Mouse (Mus musculus) liver (tissue): ENCODE results near the gene Il4ra.

Experiments used
- DNase-seq: peaks from one replicate; pipeline ENCODE4 v3.0.0-alpha.2; 2020; ENCODE audit warnings: mixed read lengths

Gene Il4ra

DNA sequence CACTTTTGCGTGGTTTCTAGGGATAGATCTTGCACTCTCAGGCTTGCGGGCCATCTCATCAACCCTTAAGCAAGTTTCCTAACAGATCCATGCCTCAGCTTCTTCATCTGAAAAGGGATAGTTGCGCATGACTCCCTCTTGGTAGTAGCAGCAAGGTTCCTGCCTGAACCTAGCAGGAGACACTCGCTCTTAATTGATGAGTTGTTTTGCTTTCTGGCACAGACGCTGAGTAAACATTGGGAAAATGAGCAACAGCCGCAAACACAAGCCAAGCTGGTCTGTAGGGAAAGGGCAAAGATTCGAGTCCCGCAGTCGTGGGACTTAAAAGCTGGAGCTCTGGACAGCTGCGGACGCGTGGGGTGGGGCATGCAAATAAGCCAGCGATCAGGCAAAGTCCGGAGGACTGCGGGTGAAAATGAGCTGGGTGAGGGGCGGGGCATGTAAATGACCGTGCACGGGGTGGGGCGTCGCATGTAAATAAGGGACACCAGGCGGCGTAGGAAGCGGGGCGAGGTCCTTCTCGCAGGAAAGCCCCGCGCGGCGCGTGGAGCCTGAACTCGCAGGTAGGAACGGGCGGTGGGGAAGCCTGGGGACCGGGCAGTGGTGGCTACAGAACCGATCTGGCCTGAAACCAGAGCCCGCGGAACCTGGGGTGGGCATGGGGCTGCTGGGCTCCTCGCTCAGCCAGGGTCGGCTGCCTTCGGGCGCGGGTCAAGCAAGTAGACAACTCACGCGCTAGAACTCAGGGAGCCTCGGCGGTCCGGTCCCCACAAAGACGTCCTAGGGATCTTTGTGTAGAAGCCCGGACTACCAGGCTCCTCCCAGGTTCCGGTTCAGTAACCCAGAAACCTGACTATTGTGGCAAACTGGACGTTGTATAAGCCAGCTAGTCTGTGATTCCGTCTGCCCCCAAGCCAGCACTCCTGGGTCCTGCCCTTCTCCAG is at the start of gene Il4ra:
Gene Il4ra, plus strand, starts transcription at position 355 of the 944 bp plus-strand sequence.
- peak; percentile 95 for DNase-seq

DNA sequence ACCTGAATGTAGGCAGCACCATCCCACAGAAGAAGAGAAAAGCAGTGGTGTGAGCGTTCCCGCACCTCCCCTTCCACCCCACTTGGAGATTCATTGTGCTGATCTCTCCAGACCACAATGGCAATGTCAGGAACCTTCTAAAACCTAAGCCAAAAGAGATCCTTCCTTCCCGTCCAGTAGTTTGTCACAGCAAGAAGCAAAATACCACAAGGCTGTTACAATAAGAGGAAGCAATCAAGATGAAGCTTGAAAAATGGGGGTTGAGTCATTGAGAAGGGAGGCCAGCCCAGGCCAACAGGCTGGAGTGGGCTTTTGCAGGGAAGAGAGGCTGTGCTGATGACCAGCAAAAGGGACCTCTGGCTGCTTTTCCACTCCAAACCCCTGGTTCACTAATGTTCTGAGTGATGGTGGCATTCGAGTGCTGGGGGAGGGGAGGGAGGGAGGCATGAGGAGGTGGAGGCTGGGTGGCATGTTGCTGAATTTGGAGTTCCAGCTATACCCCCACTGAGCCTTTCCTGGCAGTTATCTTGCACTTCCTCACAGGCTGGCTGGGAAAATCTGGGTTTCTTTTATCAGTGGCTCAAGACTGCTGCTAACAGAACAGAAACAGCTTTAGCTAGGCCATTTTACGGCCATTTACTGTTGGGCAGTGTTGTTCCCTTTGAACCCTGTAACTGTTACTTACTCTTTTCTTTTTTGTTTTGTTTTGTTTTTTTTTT is 48.4 kb upstream of the Il4ra start:
- DNase-seq = no peak

DNA sequence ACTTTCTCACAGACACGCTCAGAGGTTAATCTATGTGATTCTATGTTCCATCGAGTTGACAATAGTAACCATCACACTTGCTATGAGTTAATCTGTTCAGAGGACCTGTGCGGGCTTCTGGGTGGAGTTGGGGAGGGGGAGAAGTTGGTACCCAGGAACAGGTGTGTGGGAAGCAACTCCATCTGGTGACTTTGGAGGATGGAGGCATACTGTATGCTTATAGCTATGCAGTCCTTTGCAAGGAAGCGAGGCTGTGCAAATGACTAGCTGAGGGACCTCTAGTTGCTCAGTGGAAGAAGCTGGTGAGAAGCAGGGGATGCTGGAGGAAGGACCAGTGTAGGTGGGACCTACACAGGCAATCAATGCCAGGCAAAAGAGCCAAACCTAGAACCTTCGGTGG is 47.3 kb upstream of the Il4ra start:
- DNase-seq = no peak

DNA sequence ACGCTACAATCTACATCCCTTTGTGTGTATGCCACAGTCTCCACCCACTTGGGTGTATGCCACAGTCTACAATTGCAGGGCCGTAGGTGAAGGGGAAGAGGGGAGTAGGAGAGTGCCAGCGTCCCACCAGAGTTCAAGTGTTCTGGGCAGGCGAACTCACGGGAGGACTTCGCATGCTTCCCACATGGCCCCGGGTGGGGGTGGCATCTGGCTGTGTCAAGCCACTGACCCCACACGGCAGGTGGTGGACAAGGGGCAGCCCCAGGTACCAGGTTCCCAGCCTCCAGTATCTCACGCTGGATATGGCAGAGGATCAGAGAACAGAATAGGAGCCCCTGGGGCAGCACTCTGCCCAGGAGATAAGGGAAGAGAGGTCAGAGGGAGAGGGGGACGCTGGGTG is 46.4 kb upstream of the Il4ra start:
- no peak for DNase-seq

DNA sequence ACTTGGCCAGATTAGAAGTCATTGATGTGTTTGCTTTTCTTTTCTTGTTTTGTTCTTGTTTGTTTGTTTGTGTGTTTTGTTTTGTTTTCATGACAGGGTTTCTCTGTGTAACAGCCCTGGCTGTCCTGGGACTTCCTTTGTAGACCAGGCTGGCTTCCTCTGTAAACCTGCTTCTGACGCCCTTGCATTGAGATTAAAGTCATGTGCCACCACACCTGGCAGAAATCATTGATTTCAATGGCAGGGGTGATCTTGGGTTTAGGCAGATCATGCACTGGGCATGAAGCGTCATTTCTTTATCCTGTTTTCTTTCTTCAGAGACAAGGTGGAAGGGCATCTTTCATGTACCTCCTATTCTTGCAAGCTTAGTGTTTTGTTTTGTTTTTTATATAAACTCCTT is 44.6 kb upstream of the Il4ra start:
- DNase-seq = no peak

DNA sequence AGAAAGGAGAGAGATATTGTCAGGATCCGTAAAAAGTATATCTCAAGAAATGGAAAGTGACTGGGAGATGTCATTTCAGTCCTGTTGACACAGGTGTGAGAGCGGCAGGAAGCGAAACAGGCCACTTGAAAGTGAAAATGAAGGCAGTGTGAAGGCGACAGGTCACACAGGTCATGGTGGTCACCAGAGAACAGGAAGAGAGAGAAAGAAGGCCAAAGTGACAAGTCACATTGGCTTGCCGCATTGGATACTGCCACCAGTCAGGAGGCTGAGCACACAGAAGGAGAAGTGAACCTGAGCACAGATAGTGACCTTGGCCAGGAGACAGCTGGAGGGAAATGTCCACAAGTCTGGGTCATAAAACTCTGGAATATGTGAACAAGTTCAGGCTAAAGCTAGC is 40.5 kb upstream of the Il4ra start:
- no peak for DNase-seq

DNA sequence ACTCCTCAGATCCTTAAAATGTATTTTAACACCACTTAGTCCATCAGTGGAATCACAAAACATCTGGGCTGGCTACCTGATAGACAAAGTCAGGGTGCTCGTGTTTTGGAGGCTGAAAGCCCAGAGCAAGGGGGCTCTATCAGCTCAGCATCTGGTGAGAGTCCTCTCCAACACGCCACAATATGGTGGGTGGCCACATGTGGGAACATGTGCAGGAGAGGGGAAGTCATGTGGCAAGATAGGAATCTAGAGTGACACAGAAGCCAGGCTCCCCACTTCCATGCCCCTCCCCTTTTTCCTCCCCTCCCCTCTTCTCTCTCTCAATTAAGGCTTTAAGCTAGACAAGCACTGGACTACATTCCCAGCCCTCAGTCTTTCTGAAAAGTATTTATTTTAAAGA is 40.1 kb upstream of the Il4ra start:
- DNase-seq = no peak

DNA sequence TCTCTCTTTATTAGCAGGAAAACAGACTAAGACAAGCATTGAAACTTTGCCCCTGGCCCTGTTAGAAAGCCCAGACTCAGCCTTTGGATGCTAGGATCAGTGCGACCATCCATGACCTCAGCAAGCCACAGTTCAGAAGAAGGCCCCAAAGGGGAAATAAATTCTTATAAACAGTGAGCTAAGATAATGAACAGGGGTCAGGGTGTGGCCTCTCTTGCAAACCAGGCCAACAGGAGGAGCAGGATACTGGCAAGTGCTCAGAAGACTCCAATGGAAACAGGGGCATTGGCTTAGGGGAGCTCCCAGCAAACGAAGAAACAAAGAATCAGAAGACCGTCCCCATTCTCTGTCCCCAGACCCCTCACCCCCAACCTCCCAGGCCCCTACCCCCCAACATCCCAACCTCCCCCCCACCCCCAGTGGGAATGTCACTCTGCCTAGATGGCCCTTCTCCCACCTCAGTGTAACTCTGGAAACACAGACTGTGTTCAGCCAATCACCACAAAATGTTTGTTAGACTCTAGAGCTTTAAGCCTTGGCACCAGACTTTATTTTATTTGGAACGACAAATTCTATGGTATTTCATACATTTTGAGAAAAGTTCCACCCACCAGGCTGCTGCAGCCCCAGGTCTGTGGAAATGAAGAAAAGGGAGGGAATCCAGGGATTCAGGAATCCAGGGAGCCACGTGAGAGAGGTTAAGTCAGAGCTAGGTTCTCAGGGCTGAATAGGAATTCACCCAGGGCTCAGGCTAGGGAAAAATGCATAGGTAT is 36.7 kb upstream of the Il4ra start:
- peak; percentile 38 for DNase-seq

DNA sequence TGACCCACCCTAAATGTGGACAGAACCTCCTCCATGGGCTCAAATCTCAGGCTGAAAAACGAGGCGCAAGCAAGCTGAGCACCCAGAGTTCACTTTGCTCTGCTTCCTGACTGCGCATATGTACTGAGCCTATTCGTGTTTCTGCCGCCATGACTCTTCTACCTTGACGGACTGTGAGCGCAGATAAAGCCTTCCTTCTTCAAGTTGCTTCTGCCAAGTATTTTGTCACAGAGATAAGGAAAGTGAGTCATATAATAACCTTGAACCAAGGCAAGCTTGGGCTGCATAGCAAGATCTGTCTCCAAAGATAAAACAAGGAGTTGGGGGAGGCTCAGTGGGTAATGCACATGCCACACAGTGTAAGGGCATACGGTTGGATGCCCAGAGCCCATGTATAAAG is 35.2 kb upstream of the Il4ra start:
- DNase-seq = peak; percentile 53

DNA sequence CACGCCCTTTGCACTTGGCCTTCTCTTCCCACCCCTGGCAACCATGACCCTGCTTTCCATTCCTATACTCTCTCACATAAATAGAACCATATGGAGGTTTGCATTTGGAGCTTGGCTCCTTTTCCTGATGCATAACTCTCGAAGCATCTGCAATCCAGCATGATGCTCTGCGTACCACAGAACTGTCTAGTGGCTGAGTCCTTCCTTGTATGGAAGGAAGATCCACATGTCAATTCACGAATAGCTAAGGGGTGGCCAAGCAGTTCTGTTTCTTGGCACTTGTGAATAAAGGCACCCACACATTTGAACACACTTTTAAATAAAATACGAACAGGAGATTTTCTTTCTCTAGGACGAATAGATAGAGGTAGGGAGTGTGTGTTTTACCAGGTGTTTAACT is 34.5 kb upstream of the Il4ra start:
- DNase-seq = no peak

DNA sequence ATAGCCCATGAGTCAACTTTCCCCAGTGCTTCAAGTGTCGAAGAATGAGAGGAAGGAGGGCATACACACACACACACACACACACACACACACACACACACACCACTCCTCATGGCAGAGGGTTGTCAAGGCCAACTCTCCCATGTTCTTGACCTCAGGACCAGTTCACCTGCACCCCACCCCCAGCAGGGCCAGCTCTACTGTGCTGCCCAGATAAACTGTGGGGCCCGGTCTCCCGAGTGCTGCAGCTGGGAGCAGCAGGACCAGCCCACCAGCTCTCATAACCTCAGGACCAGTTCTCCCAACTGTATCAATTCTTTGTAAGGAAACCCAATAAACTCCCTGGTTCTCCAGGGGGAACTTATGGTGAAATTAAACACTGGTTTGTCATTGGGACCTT is 32.2 kb upstream of the Il4ra start:
- peak; percentile 86 for DNase-seq

DNA sequence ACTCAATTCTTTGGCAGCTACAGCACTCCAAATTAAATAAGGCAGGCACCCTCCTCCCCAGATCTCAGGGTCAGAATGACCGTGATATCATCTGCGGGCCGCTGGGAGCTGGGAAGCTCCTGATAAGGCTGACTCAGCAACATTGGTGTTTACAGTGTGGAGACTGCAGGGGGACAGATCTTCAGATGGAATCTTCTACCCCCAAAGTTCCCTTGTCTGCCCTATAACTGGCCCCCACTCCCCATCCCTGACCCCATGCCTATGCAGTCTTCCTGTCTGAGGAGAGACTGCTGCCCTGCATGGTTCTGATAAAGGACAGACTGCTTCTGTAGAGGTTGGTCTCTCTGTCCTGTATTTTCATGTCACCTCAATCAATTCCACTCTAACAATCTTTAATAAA is 28.9 kb upstream of the Il4ra start:
- DNase-seq = peak; percentile 83

DNA sequence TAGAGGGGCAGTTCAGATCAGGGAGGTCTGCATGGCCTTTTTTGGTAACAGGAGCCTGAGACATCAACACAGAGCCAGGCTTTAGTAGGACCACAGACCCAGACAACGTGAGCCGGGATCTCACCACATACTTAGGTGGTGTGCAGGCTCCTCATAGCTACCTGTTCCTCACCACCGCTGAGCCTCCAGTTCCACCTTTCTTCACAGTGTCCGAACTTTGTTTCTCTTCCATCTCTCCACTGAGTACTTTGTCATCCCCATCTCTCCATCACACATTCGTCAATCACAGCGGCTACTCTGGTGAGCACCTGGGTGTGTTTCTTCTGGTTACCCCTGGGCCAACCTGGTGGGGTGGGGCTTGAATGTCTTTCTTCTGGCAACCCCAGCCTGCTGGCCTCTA is 24.7 kb upstream of the Il4ra start:
- no peak for DNase-seq

DNA sequence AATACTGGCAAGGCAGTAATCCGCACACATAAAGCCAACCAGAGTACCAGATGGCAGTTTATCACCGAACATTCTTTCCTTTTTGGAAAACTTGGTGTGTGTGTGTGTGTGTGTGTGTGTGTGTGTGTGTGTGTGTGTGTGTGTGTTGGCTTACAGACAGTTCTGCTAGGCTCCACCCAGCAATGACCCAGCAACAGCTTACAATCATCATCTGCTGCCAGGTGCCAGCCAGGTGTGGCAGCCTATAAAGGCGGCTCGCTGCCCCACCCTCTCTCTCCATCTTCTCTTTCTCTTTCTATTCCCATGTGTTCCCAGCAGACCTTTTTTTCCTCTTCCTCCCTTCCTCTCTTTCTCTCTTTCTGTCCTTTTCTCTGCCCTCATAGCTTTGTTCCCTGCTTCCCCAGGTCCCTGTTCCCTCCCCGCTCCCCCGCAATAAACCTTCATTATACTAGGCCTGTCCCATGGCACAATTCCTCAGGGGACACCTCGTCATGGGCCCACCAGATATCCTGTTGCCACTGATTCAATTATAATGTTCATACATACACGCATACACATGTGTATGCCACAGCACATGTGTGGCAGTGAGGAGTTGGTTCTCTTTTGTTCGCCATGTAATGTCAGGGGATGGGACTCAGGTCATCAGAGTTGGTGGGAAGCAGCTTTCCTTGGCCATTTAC is 23.9 kb upstream of the Il4ra start:
- no peak for DNase-seq

DNA sequence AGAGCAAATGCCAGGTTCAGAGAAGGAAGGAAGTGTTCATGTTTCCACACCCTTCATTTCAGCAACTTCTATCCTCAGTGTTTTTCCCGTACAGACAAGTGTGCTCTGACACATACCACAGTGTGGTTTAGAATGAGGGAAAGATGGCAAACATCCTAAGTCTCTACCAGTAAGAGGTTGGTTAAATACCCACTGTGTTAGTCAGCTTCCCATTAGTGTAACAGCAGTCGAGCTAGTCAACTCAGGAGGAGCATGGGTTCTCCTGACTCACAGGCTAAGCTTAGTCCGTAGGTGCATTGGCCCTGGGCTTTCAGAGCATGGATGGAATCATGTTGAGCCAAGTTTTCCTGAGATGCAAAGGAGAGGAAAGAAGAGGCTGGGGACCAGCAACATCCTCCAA is 12.6 kb upstream of the Il4ra start:
- DNase-seq = no peak

DNA sequence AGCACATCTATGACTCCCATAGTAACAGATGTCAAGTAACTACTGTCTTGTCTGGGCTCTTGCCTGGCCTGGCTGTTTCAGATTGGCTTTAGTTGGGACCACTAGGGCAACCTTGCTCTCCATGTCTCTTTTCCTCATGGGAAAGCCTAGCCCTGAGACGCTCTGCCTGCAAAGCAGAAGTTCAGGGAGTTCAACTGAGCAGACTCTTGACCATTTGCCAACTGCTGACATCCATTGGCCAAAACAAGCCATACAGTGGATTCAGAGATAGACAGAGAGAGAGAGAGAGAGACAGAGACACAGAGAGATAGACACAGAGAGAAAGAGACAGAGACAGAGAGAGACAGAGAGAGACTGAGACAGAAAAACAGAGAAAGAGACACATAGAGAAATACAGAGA is 10.9 kb upstream of the Il4ra start:
- no peak for DNase-seq

DNA sequence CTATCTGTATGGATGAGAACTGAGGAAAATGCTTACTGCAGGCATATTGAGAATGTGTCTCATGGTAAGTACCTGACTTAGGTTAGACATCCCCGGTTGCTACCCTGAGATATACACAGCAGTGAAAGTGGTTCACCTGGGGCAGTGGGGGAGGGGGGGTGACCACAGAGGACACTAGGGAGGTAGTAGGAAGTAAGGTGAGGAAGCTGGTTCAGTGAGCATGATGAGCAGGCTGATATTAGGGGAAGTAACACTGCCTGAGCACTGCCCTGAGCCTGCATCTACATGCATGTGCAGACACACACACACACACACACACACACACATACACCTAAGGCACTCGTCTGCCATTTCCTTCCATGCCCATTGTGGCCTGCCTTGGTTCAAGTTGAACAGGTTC is 10.1 kb upstream of the Il4ra start:
- DNase-seq = no peak

DNA sequence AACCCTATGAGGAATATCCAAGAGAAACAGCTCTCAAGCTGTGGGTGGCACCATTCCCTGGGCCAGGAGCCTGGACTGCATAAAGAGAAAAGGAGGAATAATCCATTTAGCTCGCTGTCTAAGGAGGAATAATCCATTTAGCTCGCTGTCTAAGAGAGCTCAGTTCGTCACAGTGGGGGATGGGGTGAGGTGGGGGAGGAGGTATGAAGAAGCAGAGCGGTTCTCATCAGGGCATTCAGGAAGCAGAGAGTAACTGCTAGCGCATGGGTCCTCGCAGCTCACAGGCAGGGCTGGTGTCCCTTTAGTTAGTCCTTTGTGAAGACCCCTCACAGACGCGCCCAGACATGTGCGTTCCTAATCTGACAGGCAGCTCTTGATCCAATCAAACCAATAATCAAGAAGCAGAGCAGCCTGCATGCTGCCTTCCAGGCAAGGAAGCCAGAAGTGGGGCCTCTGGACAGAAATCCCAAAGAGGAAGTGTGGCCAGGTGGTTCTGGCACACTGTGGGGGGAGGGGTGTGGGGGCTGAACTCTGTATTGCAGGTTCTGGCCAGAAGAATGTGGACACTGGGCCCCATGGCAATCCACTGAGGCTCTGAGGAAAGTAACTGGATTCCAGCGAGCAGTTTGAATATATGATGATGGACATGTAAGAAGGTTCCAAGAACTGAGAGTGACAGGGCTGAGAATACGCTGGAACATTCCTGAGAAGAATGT is 9.4 kb upstream of the Il4ra start:
- DNase-seq = no peak

DNA sequence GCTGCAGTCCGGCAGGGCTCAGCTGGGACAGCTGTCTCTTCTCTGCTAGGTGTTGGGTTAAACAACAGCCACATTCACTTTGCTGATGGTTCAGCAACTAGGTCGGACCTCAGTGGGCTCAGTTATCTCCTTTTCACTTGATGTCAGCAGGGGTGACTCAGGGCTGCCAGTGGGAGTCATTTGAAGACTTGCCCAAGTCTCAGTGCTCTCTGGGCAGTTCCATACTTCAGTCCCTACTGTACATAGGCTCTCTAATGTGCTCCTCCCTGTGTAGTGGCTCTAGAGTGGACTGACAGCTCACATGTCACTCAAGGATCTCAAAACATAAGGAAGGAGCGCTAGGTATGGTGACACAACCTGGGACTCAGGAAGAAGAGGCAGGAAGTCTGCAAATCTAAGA is 8.4 kb upstream of the Il4ra start:
- no peak for DNase-seq

DNA sequence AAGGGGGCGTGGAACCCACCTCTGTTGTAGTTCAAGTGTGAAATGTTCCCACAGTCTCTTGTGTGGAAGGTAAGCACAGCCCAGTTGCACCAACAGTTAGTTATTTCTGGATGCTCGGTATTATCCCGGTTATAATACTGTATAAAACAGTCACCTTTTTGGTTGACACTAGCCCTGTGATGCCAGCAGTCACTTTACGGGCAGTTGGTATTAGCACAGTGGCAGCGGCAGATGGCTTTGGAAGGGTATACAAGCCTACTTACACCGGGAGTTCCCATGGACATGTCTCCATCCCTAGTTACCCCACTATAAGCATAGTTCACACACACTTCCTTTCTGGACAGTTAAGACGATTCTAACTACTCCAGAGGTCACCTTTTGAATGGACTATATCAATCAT is 6.6 kb upstream of the Il4ra start:
- DNase-seq = no peak

DNA sequence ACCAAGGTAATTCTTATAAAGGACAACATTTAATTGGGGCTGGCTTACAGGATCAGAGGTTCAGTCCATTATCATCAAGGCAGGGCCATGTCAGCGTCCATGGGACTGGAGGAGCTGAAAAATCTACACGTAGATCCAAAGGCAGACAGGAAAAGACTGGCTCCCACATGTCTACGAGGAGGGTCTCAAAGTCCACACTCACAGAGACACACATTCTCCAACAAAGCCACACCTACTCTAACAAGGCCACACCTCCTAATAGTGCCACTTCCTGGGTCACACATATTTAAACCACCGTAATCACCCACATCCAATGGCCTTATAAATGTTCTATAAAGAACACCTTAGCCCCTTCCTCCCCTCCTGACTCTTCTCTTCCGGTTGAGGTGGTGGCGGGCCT is 5.2 kb upstream of the Il4ra start:
- DNase-seq = no peak

DNA sequence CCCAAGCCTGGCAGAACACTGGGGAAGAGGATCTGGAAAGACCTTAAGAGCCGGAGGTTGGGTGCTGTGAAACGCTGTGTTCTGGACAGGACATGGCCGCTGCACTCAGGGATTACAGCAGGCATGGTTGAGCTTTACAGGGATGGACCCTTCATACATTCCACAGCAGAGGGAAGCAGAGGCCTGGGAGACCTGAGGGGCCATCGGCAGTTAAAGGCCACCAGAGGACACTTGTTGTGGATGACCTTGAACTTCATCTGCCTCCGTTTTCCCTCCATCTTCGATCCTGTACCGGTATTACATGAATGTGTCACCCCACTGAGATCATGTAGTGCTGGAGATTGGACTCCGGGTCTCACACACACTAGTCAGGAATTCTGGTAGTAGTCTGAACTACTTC is 2.0 kb upstream of the Il4ra start:
- no peak for DNase-seq
